Mouse (Mus musculus): Measurements from ENCODE around the gene Rps15.

- TF ChIP-seq CTCF (IDR thresholded peaks at IDR 0.05; ENCODE audit: low read depth), result no peak
- no peak for TF ChIP-seq EP300 (IDR thresholded peaks at IDR 0.05; ENCODE audit: low read depth)
Observed at GRCm38 (mm10) chr10:80297526-80298133, 5.4 kb downstream of the Rps15 start.

Measured in heart, postnatal 0 days (tissue).